Mouse (Mus musculus) forebrain, embryonic 14.5 days (tissue): Measurements from ENCODE around the gene Arnt2. TPM values are rescaled to one million over a fixed set of nuclear protein-coding genes. Genes with fewer than 3 reads are reported as not detected.

ENCODE experiments used
- ATAC-seq: fragments of 200-750 bp; cut with Nextera tagmentation; 2 replicates; pipeline ENCODE4 v1.8.0; 2017; ENCODE audit warnings: mild to moderate bottlenecking, moderate library complexity
- DNase-seq: peaks from one replicate; pipeline ENCODE4 v3.0.0-alpha.2; 2015; ENCODE audit warnings: low spot score
- H3K27ac ChIP-seq: fragments of 300-500 bp; sonication (generic); 2 replicates; pipeline ENCODE4 v1.5.1; 2014; ENCODE audit warnings: low read depth, mild to moderate bottlenecking, control low read depth, low read length, moderate library complexity
- H3K27me3 ChIP-seq: fragments of 300-500 bp; sonication (generic); replicated peaks from 2 replicates; pipeline ENCODE4 v1.6.1; 2014; ENCODE audit warnings: low read length, control low read depth, mixed read lengths; ENCODE audit not compliant: control insufficient read depth, insufficient read depth
- H3K36me3 ChIP-seq: fragments of 300-500 bp; sonication (generic); 2 replicates; pipeline ENCODE4 v1.6.1; 2014; ENCODE audit warnings: low read length, control low read depth; ENCODE audit not compliant: control insufficient read depth, insufficient read depth
- H3K4me1 ChIP-seq: fragments of 300-500 bp; sonication (generic); 2 replicates; pipeline ENCODE4 v1.6.1; 2014; ENCODE audit warnings: antibody characterized with exemption, low read length, control low read depth; ENCODE audit not compliant: control insufficient read depth, insufficient read depth
- H3K4me2 ChIP-seq: fragments of 300-500 bp; sonication (generic); 2 replicates; pipeline ENCODE4 v1.6.1; 2014; ENCODE audit warnings: mild to moderate bottlenecking, control low read depth, low read length
- H3K4me3 ChIP-seq: fragments of 300-500 bp; sonication (generic); 2 replicates; pipeline ENCODE4 v1.5.1; 2014; ENCODE audit warnings: low read depth, low read length, control low read depth
- H3K9ac ChIP-seq: fragments of 300-500 bp; sonication (generic); 2 replicates; pipeline ENCODE4 v1.6.1; 2014; ENCODE audit warnings: mild to moderate bottlenecking, low read length, control low read depth, moderate library complexity
- H3K9me3 ChIP-seq: fragments of 300-500 bp; sonication (generic); replicated peaks from 2 replicates; pipeline ENCODE4 v1.6.1; 2016; ENCODE audit warnings: low read length, control low read depth, mixed read lengths; ENCODE audit not compliant: control insufficient read depth
- WGBS: fragments of 180-500 bp; shearing (Covaris S2); extraction: QIAGEN DNeasy Blood & Tissue Kit; methylation state at CpG from one replicate; pipeline ENCODE4 v1.1.7; 2014; 5-methylcytosine and 5-hydroxymethylcytosine counted together
- polyA plus RNA-seq: library from polyadenylated mRNA; unstranded; fragments of >200 nt; fragmentation: Nextera tagmentation; extraction: Ambion mirVana; gene quantifications from 2 replicates; pipeline ENCODE4 v1.2.1, GENCODE M21; 2014

Gene Arnt2
- polyA plus RNA-seq, 1 experiment from 2014 or later, result 51.4 TPM

GRCm38 (mm10) chr7:84246093-84246492 lies 163.9 kb downstream of the Arnt2 start:
- H3K27me3 ChIP-seq, result no peaks in the 10 kb centered on the region
- peaks cover 27% of the 10 kb centered on the region for H3K36me3 ChIP-seq
- WGBS, result 80% methylated on average over 2 of the region's 2 CpGs
- H3K4me1 ChIP-seq, result no peaks in the 10 kb centered on the region
- H3K27ac ChIP-seq, result no peak overlapping the region
- H3K4me2 ChIP-seq, result no peak overlapping the region
- no peak for DNase-seq
- H3K4me3 ChIP-seq, result no peak overlapping the region
- no peak for ATAC-seq
- H3K9me3 ChIP-seq, result no peaks in the 10 kb centered on the region
- no peak overlapping the region for H3K9ac ChIP-seq

GRCm38 (mm10) chr7:84240406-84240805 lies 169.6 kb downstream of the Arnt2 start:
- 85% methylated on average over 3 of the region's 3 CpGs for WGBS
- H3K27ac ChIP-seq, result no peak overlapping the region

DNA sequence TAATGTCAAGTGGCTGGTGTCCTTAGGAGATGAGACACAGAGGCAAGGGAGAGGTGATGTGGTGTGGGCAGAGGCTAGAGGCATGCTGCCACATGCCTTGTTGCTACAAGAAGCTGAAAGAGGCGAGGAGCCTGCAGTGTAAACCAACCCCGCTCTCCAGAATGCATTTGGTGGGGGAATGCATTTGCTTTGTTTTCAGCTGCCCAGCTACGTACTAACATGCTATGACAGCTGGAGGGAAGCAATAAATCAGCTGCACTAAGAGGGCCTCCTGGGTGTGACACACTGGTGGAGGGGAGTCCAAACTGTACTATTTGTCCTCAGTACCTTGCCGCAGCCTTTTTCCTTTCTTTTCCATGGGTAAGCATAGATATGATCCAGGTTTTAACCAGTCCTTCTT lies 172.3 kb downstream of the Arnt2 start:
- Histone ChIP-seq H3K4me1 (no peaks in the 10 kb centered on the region), H3K4me3 (no peak overlapping the region), H3K27ac (no peak overlapping the region), H3K27me3 (no peaks in the 10 kb centered on the region), H3K36me3 (no peaks in the 10 kb centered on the region), H3K4me2 (no peak overlapping the region), H3K9me3 (no peaks in the 10 kb centered on the region), H3K9ac (no peak overlapping the region)
- DNase-seq (no peak), ATAC-seq (no peak)
- 80% methylated on average over 4 of the region's 4 CpGs for WGBS

More at GRCm38 (mm10) chr7:84240406-84240805, 169.6 kb downstream of the Arnt2 start:
- ATAC-seq, result no peak
- DNase-seq, result no peak
- H3K36me3 ChIP-seq, result no peaks in the 10 kb centered on the region
- no peaks in the 10 kb centered on the region for H3K4me1 ChIP-seq
- H3K4me2 ChIP-seq, result no peak overlapping the region
- no peaks in the 10 kb centered on the region for H3K27me3 ChIP-seq
- H3K9me3 ChIP-seq, result no peaks in the 10 kb centered on the region
- no peak overlapping the region for H3K4me3 ChIP-seq
- no peak overlapping the region for H3K9ac ChIP-seq

DNA sequence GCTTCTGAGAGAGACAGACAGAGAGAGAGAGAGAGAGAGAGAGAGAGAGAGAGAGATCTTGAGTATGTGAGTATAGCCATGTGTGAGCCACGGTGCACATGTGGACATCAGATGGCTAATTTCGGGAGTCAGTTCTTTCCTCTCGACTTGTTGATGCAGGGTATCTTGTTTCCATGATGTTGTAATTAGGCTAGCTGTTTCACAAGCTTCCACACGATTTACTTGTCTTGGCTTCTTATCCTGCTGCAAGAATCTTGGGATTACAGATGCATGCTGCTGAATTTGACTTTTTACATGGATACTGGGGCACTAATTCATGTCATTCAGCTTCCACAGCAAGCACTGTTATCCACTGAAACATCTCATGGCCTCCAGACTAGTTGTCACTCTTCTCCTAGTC lies 178.6 kb downstream of the Arnt2 start:
- Histone ChIP-seq H3K27ac (no peak overlapping the region), H3K36me3 (no peaks in the 10 kb centered on the region), H3K27me3 (no peaks in the 10 kb centered on the region), H3K4me1 (no peaks in the 10 kb centered on the region), H3K9me3 (no peaks in the 10 kb centered on the region), H3K4me3 (no peak overlapping the region), H3K4me2 (no peak overlapping the region), H3K9ac (no peak overlapping the region)
- DNase-seq (no peak), ATAC-seq (no peak)
- 80% methylated on average over 4 of the region's 4 CpGs for WGBS

GRCm38 (mm10) chr7:84227652-84228051 lies 182.3 kb downstream of the Arnt2 start:
- H3K4me3 ChIP-seq, result no peak overlapping the region
- H3K4me2 ChIP-seq, result no peak overlapping the region
- ATAC-seq, result no peak
- no peak overlapping the region for H3K27ac ChIP-seq
- no peaks in the 10 kb centered on the region for H3K36me3 ChIP-seq
- no peaks in the 10 kb centered on the region for H3K27me3 ChIP-seq
- no peak overlapping the region for H3K9ac ChIP-seq
- 86% methylated on average over 1 of the region's 1 CpGs for WGBS
- no peak for DNase-seq
- H3K9me3 ChIP-seq, result no peaks in the 10 kb centered on the region
- H3K4me1 ChIP-seq, result no peaks in the 10 kb centered on the region

DNA sequence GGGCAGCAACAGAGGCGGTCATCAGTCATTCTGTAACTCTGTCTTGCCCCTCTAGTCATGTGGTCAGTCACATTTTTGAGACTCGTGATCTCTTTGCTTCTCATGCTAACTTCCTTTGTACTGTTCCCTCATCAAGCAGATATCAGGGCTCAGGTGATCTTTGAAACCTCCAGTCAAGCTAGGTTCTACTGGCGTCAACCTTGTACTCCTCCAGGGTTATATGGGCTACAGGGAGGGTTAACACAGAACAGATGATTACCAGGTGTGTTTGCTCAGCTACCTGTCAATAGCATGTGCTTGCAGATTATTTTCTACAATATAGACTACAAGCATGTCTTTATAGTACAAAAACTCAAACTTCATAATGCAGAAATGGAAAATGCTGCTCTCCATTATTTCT lies 183.1 kb downstream of the Arnt2 start:
- ATAC-seq (no peak), DNase-seq (no peak)
- Histone ChIP-seq H3K4me3 (no peak overlapping the region), H3K9ac (no peak overlapping the region), H3K9me3 (no peaks in the 10 kb centered on the region), H3K27ac (no peak overlapping the region), H3K36me3 (no peaks in the 10 kb centered on the region), H3K4me1 (no peaks in the 10 kb centered on the region), H3K4me2 (no peak overlapping the region), H3K27me3 (no peaks in the 10 kb centered on the region)
- 94% methylated on average over 3 of the region's 3 CpGs for WGBS

DNA sequence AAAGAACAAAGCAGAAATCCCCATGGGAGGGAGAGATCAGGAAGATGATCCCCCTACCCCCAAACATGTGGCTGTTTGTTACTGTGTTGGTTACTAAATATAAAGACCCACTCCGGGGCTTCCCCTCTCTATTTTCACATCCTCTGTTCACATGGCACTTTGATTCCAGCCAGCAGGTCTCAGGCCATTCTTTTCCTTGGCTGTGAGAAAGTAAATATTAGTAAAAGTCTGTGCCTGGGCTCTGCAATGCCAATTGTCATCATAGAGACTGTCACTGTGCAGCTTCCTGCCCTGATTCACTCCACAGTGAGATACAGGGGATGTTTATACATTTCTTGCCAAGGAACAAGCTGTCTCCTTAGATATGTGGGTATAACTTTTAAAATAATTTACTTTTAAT lies 197.9 kb downstream of the Arnt2 start:
- WGBS, result 75% methylated on average over 1 of the region's 1 CpGs
- DNase-seq (peak; percentile 2), ATAC-seq (no peak)
- Histone ChIP-seq H3K4me3 (no peak overlapping the region), H3K36me3 (no peaks in the 10 kb centered on the region), H3K9me3 (no peaks in the 10 kb centered on the region), H3K27ac (no peak overlapping the region), H3K9ac (no peak overlapping the region), H3K27me3 (no peaks in the 10 kb centered on the region), H3K4me1 (0 out of 2 replicates have a peak, but pooled peaks cover 5% of the 10 kb centered on the region), H3K4me2 (no peak overlapping the region)

- Histone ChIP-seq H3K27me3 (no peaks in the 10 kb centered on the region), H3K4me3 (no peak overlapping the region), H3K4me2 (no peak overlapping the region), H3K9ac (no peak overlapping the region), H3K27ac (0 out of 2 replicates have a peak overlapping the region, but pooled peaks have one; percentile 24), H3K4me1 (0 out of 2 replicates have a peak, but pooled peaks cover 5% of the 10 kb centered on the region), H3K9me3 (no peaks in the 10 kb centered on the region), H3K36me3 (no peaks in the 10 kb centered on the region)
- ATAC-seq, result no peak
- WGBS, result 37% methylated on average over 10 of the region's 10 CpGs
- DNase-seq, result peak; percentile 6
Measured at GRCm38 (mm10) chr7:84210585-84211291, 199.2 kb downstream of the Arnt2 start.

DNA sequence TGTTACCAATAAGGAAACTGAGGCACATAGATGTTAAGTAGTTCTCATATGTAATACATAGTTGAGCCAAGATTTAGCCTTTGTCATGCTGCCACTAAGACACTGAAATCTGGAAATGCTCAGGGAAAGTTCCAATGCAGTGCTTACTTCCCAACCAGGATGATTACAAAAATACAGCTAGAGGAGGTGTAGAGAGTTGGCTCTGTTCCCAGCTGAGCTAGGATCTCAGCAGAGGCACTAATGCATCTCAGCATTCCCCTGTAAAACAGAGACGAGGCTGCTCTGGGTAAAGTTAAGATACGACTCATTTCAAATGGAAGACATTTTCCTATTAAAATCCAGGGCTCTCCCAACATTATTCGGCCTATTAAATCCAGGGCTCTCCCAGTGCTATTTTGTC lies 206.0 kb downstream of the Arnt2 start:
- no peak overlapping the region for H3K4me3 ChIP-seq
- no peak overlapping the region for H3K9ac ChIP-seq
- H3K36me3 ChIP-seq, result no peaks in the 10 kb centered on the region
- no peaks in the 10 kb centered on the region for H3K9me3 ChIP-seq
- no peaks in the 10 kb centered on the region for H3K4me1 ChIP-seq
- no peak overlapping the region for H3K4me2 ChIP-seq
- ATAC-seq (no peak), DNase-seq (peak; percentile 13)
- H3K27ac ChIP-seq, result no peak overlapping the region
- H3K27me3 ChIP-seq, result no peaks in the 10 kb centered on the region
- 75% methylated on average over 3 of the region's 3 CpGs for WGBS
